Mouse (Mus musculus) limb, embryonic 10.5 days (tissue): ENCODE measurements around the gene Zfc3h1. TPM values are rescaled to one million over a fixed set of nuclear protein-coding genes. Genes with fewer than 3 reads are reported as not detected.

Experiments
- DNase-seq: peaks from one replicate; pipeline ENCODE4 v3.0.0-alpha.2; 2017; ENCODE audit warnings: low spot score
- H3K27ac ChIP-seq: fragments of 300-500 bp; sonication (generic); 2 replicates; pipeline ENCODE4 v1.5.1; 2016; ENCODE audit warnings: mild to moderate bottlenecking
- H3K27me3 ChIP-seq: fragments of 300-500 bp; sonication (generic); 2 replicates; pipeline ENCODE4 v1.6.1; 2016; ENCODE audit warnings: low read depth, mild to moderate bottlenecking; ENCODE audit not compliant: poor library complexity, severe bottlenecking
- H3K36me3 ChIP-seq: fragments of 300-500 bp; sonication (generic); 2 replicates; pipeline ENCODE4 v1.6.1; 2016; ENCODE audit warnings: mild to moderate bottlenecking, moderate library complexity
- H3K4me1 ChIP-seq: fragments of 300-500 bp; sonication (generic); 2 replicates; pipeline ENCODE4 v1.6.1; 2016
- H3K4me3 ChIP-seq: fragments of 300-500 bp; sonication (generic); 2 replicates; pipeline ENCODE4 v1.5.1; 2016; ENCODE audit warnings: mild to moderate bottlenecking, moderate library complexity
- H3K9me3 ChIP-seq: fragments of 300-500 bp; sonication (generic); replicated peaks from 2 replicates; pipeline ENCODE4 v1.6.1; 2016; ENCODE audit warnings: mild to moderate bottlenecking
- WGBS: fragments of 180-500 bp; shearing (Covaris S2); methylation state at CpG from one replicate; pipeline ENCODE4 v1.1.7; 2016; 5-methylcytosine and 5-hydroxymethylcytosine counted together
- polyA plus RNA-seq: library from polyadenylated mRNA; unstranded; fragments of >200 nt; fragmentation: Nextera tagmentation; extraction: Ambion mirVana; gene quantifications from 2 replicates; pipeline ENCODE4 v1.2.1, GENCODE M21; 2016

Zfc3h1 gene
- polyA plus RNA-seq = 16.7 and 18.0 TPM in 2 replicates

DNA sequence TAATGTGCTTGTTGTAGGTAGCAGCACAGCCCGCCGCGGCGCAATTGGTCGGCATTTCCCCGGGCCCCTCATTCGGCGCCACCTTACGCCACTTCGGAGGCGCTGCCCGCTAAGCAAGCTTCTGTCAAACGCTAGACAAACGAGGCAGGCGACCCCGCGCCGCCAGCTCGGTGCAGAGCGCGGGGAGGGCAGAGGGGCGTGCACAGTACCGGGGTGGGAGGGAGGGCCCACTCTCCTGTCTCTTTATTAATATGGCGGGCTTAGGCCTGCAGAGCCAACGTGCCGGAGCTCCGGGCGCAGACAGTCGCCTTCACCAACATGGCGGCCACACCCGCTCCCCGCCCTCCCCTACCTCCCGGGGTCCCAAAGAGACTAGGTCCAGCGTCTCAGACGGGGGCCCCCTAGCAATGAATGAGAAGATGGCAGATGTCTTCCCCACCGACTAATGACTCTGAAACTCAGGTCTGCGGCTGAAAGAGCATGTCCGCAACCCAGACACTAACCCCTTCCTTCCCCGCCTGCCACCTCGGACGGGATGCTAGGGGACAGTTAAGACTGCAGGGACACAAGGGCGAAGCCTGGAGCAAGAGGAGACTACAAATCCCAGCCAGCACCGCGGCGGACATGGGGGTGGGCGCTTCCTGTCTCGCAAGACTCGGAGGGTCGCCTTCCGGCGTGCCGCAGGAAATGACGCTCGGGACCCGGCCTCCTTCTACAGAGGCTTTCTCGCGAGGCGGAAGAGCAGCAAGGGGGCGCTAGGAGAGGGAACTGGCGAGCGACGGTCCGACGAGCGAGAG lies at the start of gene Zfc3h1, which contains the start of gene Thap2:
Gene Zfc3h1, plus strand, starts transcription at position 739 of the 797 bp plus-strand sequence.
Gene Thap2, minus strand, starts transcription at position 223 of the 797 bp plus-strand sequence.
- peak within 1 kb of the TSS; percentile 91 for H3K4me3 ChIP-seq
- under 1% methylated on average over 65 of the region's 65 CpGs for WGBS
- peak; percentile 98 for DNase-seq

DNA sequence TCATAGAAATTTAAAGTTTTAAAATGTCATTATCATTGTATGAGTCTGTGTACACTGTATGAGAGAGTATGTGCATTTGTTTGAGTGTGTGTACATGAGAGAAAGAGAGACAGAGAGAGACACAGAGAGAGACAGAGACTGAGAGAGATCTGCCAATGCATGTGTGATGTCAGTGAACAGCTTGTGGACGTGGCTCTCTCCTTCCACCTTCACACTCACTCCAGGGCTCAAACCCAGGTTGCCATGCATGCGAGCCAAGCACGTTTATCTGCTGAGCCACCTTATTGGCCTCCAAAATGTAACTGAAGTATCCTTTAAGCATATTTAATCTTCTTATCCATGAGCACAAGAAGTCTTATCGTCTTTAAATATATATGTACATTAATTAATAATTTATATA lies 47.9 kb upstream of the Zfc3h1 start:
- no peak for DNase-seq
- Histone ChIP-seq H3K27me3 (no peaks in the 10 kb centered on the region), H3K27ac (no peak overlapping the region), H3K4me3 (no peak overlapping the region), H3K9me3 (no peaks in the 10 kb centered on the region), H3K36me3 (peaks cover 6% of the 10 kb centered on the region; the same call in 1 of the 2 replicates), H3K4me1 (no peaks in the 10 kb centered on the region)
- 86% methylated on average over 4 of the region's 4 CpGs for WGBS

More for the DNA sequence above, at the start of gene Zfc3h1, which contains the start of gene Thap2:
- Histone ChIP-seq H3K4me1 (peaks cover 21% of the 10 kb centered on the region), H3K27ac (peak within 1 kb of the TSS; percentile 98), H3K9me3 (no peaks in the 10 kb centered on the region), H3K36me3 (peaks cover 34% of the 10 kb centered on the region), H3K27me3 (no peaks in the 10 kb centered on the region)

DNA sequence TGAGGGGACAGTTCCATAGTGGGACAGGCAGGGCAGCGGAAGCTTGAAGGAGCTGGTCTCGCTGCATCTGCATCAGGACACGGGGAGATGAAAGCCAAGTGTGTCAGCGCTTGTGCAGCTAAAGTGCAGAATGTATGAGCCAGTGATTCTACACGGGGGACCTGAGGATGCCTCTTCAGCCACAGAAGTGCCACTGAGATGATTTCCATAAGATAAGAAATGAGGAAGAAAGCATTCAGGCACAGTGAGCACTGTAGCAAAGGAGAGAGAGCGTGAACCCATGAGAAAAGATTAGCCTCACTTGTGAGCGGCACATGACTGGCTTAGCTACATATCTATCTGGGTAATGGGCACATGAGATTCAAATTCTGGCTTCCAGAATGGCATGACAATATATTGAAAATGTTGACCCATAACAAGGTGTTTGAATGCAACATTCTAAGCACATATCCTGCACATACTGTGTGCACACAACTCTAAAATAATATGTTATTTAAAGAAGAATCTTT lies 44.9 kb upstream of the Zfc3h1 start:
- Histone ChIP-seq H3K4me1 (no peaks in the 10 kb centered on the region), H3K27ac (no peak overlapping the region), H3K36me3 (peaks cover 19% of the 10 kb centered on the region), H3K4me3 (no peak overlapping the region), H3K9me3 (no peaks in the 10 kb centered on the region), H3K27me3 (no peaks in the 10 kb centered on the region)
- WGBS = 95% methylated on average over 7 of the region's 7 CpGs
- no peak for DNase-seq

DNA sequence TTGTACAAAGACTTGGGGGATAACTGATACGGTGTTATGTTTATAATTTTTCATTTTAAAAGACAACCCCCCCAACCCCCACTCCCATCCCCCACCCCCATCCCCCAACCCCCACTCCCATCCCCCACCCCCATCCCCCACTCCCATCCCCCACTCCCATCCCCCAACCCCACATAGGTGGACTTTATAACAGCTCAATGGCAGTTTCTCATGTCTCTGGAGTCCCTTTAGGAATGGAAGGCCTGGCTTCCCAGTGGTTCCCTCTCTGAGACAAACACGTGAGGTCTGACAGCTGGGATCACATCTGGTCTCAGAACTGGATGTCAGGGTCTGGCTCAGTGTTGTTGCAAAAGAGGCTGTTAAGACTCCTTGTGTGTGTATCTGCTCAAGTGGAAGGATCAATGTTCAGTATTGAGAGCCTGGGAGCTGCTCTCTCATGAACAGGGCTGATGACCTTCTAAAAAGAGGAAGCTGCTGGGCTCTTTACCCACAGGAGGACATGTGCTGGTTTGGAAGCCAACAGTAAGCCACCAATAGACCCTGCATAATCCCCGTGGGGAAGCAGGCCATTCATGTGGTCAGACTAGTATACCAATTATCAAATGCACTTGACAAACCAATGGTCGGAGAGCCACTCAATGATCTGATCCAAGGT lies 41.9 kb upstream of the Zfc3h1 start:
- H3K9me3 ChIP-seq = no peaks in the 10 kb centered on the region
- WGBS = 89% methylated on average over 4 of the region's 4 CpGs
- no peaks in the 10 kb centered on the region for H3K27me3 ChIP-seq
- no peak overlapping the region for H3K27ac ChIP-seq
- no peaks in the 10 kb centered on the region for H3K4me1 ChIP-seq
- H3K4me3 ChIP-seq = no peak overlapping the region
- no peak for DNase-seq
- peaks cover 30% of the 10 kb centered on the region for H3K36me3 ChIP-seq

DNA sequence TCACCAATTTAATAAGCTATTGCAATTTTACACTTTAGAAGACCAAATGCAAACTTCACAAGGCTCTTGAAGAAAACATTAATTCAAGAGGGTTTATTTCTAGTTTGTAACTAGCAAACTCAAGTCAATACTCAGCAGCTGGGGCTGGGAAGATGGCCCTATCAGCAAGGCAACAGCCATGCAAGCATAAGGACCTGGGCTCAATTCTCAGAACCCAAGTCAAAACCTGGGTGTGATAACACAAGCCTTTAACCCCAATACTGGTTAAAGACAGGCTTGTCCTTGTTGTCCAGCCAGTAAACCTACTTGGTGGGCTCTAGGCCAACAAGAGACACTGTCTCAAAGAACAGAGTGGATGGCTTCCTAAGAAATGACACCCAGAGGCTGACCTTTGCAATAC lies 38.3 kb upstream of the Zfc3h1 start:
- H3K27ac ChIP-seq = no peak overlapping the region
- no peaks in the 10 kb centered on the region for H3K27me3 ChIP-seq
- H3K4me1 ChIP-seq = no peaks in the 10 kb centered on the region
- no peak for DNase-seq
- no peak overlapping the region for H3K4me3 ChIP-seq
- H3K9me3 ChIP-seq = no peaks in the 10 kb centered on the region
- peaks cover 26% of the 10 kb centered on the region for H3K36me3 ChIP-seq

DNA sequence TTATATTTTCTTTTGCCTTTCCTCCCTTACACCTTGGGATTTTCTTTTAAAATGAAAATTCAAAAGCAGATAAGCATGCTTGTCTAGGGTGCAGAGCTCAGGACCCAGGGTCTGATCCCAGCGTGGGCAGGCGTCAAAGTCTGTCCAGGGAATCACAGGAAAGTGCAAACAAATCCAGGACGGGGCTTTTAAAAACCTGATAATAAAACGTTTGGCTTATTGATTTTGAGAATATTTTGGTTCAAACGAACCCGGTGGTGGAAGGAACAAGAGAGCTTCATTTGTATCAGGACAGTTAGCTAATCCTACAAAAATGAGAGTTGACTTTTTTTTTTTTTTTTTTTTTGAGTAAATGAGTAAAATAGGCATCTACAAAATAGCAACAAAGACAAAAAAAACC lies 36.6 kb upstream of the Zfc3h1 start:
- H3K27me3 ChIP-seq = no peaks in the 10 kb centered on the region
- H3K9me3 ChIP-seq = no peaks in the 10 kb centered on the region
- H3K36me3 ChIP-seq = peaks cover 12% of the 10 kb centered on the region
- H3K4me1 ChIP-seq = no peaks in the 10 kb centered on the region
- no peak overlapping the region for H3K27ac ChIP-seq
- 82% methylated on average over 6 of the region's 6 CpGs for WGBS
- no peak for DNase-seq
- H3K4me3 ChIP-seq = no peak overlapping the region

DNA sequence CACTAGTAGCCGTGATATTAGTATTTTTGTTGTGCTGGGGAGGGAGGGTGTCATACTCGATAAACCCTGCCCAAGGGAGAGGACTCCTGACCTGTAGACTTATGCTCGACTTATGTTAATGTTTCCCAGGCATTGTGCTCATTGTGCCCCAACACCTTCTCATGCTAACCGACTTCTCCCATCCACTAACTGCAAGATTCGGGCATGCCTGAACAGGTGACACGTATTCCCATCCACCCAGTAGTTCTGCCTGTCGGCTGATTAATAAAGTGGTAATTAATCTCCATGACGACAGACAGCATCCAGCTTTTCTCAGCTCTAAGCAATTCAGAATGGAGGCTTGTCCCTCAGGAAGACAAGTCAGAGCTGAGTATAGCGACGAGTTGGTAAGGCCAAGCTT lies 35.7 kb upstream of the Zfc3h1 start:
- Histone ChIP-seq H3K4me3 (no peak overlapping the region), H3K27me3 (no peaks in the 10 kb centered on the region), H3K27ac (no peak overlapping the region), H3K9me3 (no peaks in the 10 kb centered on the region), H3K36me3 (peaks cover 11% of the 10 kb centered on the region), H3K4me1 (no peaks in the 10 kb centered on the region)
- no peak for DNase-seq
- 82% methylated on average over 10 of the region's 10 CpGs for WGBS

DNA sequence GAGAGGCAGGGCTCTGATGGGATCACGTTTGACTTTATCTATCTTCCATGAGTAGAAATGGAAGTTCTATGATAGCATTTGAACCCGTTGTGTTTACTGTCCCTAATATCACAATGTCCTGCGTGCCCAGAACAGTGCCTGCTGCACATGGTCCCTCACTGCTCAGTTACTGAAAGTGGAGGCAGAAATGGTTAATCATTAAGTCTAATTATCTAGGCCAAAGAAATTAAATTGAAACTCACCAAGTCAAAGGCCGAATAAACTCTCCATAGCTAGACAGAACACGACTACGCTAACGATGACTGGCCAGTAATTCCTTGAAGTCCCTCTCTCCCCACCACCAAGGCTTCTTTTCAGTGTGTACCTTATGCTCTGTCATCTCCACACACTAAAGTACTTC lies 35.2 kb upstream of the Zfc3h1 start:
- no peaks in the 10 kb centered on the region for H3K27me3 ChIP-seq
- no peak for DNase-seq
- peaks cover 11% of the 10 kb centered on the region for H3K36me3 ChIP-seq
- 87% methylated on average over 7 of the region's 7 CpGs for WGBS
- H3K27ac ChIP-seq = no peak overlapping the region
- H3K9me3 ChIP-seq = no peaks in the 10 kb centered on the region
- H3K4me1 ChIP-seq = no peaks in the 10 kb centered on the region
- no peak overlapping the region for H3K4me3 ChIP-seq

DNA sequence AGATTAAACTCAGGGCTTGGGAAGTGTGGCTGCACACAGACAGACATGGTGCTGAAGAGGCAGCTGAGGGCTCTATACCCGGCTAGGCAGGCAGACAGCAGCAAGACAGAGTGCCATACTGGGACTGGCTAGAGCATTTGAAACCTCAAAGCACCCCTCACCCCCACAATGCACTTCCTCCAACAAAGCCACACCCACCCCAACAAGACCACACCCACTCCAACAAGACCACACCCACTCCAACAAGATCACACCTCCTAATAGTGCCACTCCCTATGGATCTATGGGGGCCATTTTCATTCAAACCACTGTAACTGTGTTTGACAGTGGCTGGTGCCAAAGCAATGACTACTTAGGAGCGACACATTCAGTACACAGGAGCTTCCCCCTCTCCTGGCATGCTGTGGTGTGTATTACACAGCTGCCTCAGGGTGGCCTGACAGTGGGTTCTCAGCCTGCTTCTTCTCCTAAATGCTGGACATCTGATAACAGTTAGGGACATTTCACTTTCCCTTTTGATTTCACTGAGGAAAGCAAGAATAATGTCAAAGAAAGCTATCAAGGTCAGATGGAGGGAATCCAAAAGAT lies 33.9 kb upstream of the Zfc3h1 start:
- H3K27ac ChIP-seq = no peak overlapping the region
- WGBS = 80% methylated on average over 2 of the region's 2 CpGs
- H3K27me3 ChIP-seq = no peaks in the 10 kb centered on the region
- no peak overlapping the region for H3K4me3 ChIP-seq
- H3K4me1 ChIP-seq = no peaks in the 10 kb centered on the region
- no peaks in the 10 kb centered on the region for H3K9me3 ChIP-seq
- DNase-seq = no peak
- H3K36me3 ChIP-seq = peaks cover 6% of the 10 kb centered on the region

DNA sequence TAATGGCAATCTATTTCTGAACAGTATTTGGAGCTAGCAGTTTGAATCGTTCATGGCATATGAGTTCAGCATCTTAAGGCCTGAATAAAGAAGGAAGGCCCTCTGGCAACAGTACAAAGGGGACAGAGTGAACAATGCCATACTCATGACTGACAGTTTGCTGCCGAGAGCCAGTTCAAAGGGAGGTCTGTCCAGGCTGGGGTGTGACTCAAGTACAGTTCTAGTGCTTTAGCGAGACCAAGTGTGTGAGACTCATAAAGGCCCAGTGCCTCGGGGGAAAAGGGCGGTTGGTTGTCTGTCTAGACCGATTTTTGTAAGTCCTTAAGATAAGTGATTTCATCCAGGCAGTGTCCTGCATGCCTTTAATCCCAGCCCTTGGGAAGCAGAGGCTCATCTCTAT lies 30.2 kb upstream of the Zfc3h1 start:
- no peaks in the 10 kb centered on the region for H3K4me1 ChIP-seq

DNA sequence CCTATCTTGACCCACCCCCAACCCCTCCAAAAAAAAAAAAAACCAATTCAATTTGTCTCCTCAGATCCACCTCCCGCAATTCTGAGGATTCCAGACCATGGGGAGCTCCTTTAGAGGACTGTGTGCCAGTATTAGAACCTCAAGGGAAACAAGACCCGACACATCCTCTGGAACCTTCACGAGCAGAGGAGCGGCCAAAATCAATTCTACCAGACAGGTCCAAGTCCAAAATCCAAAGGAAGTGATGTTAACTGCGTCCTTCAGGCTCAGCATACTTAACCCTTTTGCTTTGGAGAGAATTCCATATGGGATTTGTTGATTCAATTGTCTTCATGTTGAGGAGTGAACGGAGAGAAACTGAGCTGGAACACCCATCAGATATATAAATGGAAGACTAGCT lies 29.7 kb upstream of the Zfc3h1 start:
- no peaks in the 10 kb centered on the region for H3K9me3 ChIP-seq
- H3K36me3 ChIP-seq = peaks cover 13% of the 10 kb centered on the region
- no peak overlapping the region for H3K4me3 ChIP-seq
- 92% methylated on average over 6 of the region's 6 CpGs for WGBS
- no peak for DNase-seq
- H3K27ac ChIP-seq = no peak overlapping the region
- no peaks in the 10 kb centered on the region for H3K4me1 ChIP-seq
- H3K27me3 ChIP-seq = no peaks in the 10 kb centered on the region

More for the DNA sequence above, 30.2 kb upstream of the Zfc3h1 start:
- Histone ChIP-seq H3K4me3 (no peak overlapping the region), H3K9me3 (no peaks in the 10 kb centered on the region), H3K36me3 (peaks cover 13% of the 10 kb centered on the region), H3K27ac (no peak overlapping the region), H3K27me3 (no peaks in the 10 kb centered on the region)
- WGBS = 81% methylated on average over 6 of the region's 6 CpGs
- DNase-seq = no peak

DNA sequence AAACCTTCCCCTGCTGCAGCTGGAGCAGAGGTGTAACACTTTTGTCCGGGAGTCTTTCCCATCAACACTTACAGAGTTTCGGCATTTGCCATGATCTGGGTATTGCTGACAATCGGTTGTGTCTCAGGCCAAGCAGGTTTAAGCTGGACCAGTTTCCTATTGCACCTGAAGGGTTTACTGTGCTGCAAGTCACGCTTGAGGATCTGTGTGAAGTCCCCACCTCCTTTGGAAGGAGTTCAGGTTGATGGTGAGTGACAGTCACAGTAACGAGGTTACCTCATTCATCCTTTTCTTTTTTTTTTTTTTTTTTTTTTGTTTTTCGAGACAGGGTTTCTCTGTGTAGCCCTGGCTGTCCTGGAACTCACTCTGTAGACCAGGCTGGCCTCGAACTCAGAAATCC lies 28.7 kb upstream of the Zfc3h1 start:
- Histone ChIP-seq H3K4me1 (peaks cover 1% of the 10 kb centered on the region; the same call in 1 of the 2 replicates), H3K27ac (no peak overlapping the region), H3K4me3 (no peak overlapping the region), H3K27me3 (no peaks in the 10 kb centered on the region), H3K36me3 (peaks cover 13% of the 10 kb centered on the region), H3K9me3 (no peaks in the 10 kb centered on the region)
- 90% methylated on average over 6 of the region's 7 CpGs for WGBS
- DNase-seq = no peak
